Comparison of ENCODE assay signal across 8 mouse cellular contexts in genomic region chr3:41082885-41083789, GRCm38 (mm10). TPM values are rescaled to one million over a fixed set of nuclear protein-coding genes. Genes with fewer than 3 reads are reported as not detected.
DNase-seq lines count a peak whose midpoint lies in the region; ATAC-seq lines count a peak whose summit lies in the region.

TSS of gene Pgrmc2 (minus strand) at chr3:41083046.

- peak; percentile 86 for ATAC-seq in CD4-positive, CD25-positive, alpha-beta regulatory T cell, adult 4 months
- peak; percentile 98 for ATAC-seq in heart, embryonic 14.5 days (ENCODE audit: insufficient number of reproducible peaks, insufficient read depth, low FRiP score, low read depth)
- peak; percentile 96 for ATAC-seq in liver, embryonic 13.5 days (ENCODE audit: low read depth)
- ATAC-seq in stomach, embryonic 16.5 days (ENCODE audit: insufficient read depth, low FRiP score), result peak; percentile 98

- WGBS in heart, embryonic 14.5 days, result under 1% methylated on average over 73 of the region's 95 CpGs
- WGBS in liver, embryonic 13.5 days (ENCODE audit: insufficient replicate concordance), result under 1% methylated on average over 79 of the region's 95 CpGs
- WGBS in stomach, embryonic 16.5 days, result under 1% methylated on average over 95 of the region's 95 CpGs

- H3K36me3 ChIP-seq in heart, embryonic 14.5 days (ENCODE audit: control insufficient read depth, insufficient read depth, low read length), result 0 out of 2 replicates have a peak, but pooled peaks cover 5% of the 10 kb centered on the region
- no peaks in the 10 kb centered on the region for H3K36me3 ChIP-seq in liver, embryonic 13.5 days
- H3K36me3 ChIP-seq in stomach, embryonic 16.5 days (ENCODE audit: control insufficient read depth, insufficient read depth, low read length), result no peaks in the 10 kb centered on the region

- H3K9ac ChIP-seq in heart, embryonic 14.5 days (ENCODE audit: low read length), result peak within 1 kb of the TSS; percentile 94
- peak within 1 kb of the TSS; percentile 96 for H3K9ac ChIP-seq in liver, embryonic 13.5 days
- H3K9ac ChIP-seq in stomach, embryonic 16.5 days (ENCODE audit: low read length), result peak within 1 kb of the TSS; percentile 89

- no peaks in the 10 kb centered on the region for H3K27me3 ChIP-seq in heart, embryonic 14.5 days (ENCODE audit: control insufficient read depth, insufficient read depth, low read length)
- no peaks in the 10 kb centered on the region for H3K27me3 ChIP-seq in liver, embryonic 13.5 days
- no peaks in the 10 kb centered on the region for H3K27me3 ChIP-seq in stomach, embryonic 16.5 days (ENCODE audit: control insufficient read depth, insufficient read depth, low read length)

- H3K9me3 ChIP-seq in heart, embryonic 14.5 days (ENCODE audit: control insufficient read depth, low read length), result no peaks in the 10 kb centered on the region
- no peaks in the 10 kb centered on the region for H3K9me3 ChIP-seq in liver, embryonic 13.5 days (replicated peaks)
- no peaks in the 10 kb centered on the region for H3K9me3 ChIP-seq in stomach, embryonic 16.5 days (replicated peaks; ENCODE audit: control insufficient read depth, low read length)

- peak within 1 kb of the TSS; percentile 94 for H3K4me2 ChIP-seq in heart, embryonic 14.5 days (ENCODE audit: low read length)
- H3K4me2 ChIP-seq in liver, embryonic 13.5 days, result peak within 1 kb of the TSS; percentile 99
- H3K4me2 ChIP-seq in stomach, embryonic 16.5 days (ENCODE audit: low read depth, low read length), result peak within 1 kb of the TSS; percentile 90

- H3K27ac ChIP-seq in heart, embryonic 14.5 days (replicated peaks in 1 of 2; ENCODE audit: control insufficient read depth in 1 of 2, insufficient read depth in 1 of 2, low read depth in 2 of 2, low read length in 2 of 2), result peak within 1 kb of the TSS; percentile 85 to 96
- H3K27ac ChIP-seq in liver, embryonic 13.5 days, result peak within 1 kb of the TSS; percentile 91
- peak within 1 kb of the TSS; percentile 89 for H3K27ac ChIP-seq in stomach, embryonic 16.5 days (ENCODE audit: low read length)

- H3K4me3 ChIP-seq in heart, embryonic 14.5 days (ENCODE audit: control insufficient read depth in 1 of 2, insufficient read depth in 1 of 2, low read depth in 1 of 2, low read length in 2 of 2), result peak within 1 kb of the TSS; percentile 88 to 94
- peak within 1 kb of the TSS; percentile 100 for H3K4me3 ChIP-seq in liver, embryonic 13.5 days (replicated peaks)
- H3K4me3 ChIP-seq in stomach, embryonic 16.5 days (replicated peaks; ENCODE audit: low read length), result peak within 1 kb of the TSS; percentile 91

- H3K4me1 ChIP-seq in heart, embryonic 14.5 days (ENCODE audit: control insufficient read depth in 2 of 2, insufficient read depth in 2 of 2, low read length in 2 of 2), result peaks cover 2 to 21% of the 10 kb centered on the region in 2 experiments; a peak in 3 of 4 replicates
- peaks cover 42% of the 10 kb centered on the region for H3K4me1 ChIP-seq in liver, embryonic 13.5 days (replicated peaks)
- peaks cover 12% of the 10 kb centered on the region for H3K4me1 ChIP-seq in stomach, embryonic 16.5 days (ENCODE audit: control insufficient read depth, insufficient read depth, low read length)

- DNase-seq in c-Kit-negative CD71-positive TER-119-positive erythroid progenitor cells, embryonic 14.5 days (ENCODE audit: low read depth, low spot score), result peak; percentile 97
- peak; percentile 98 for DNase-seq in fibroblast of lung, adult 2 months (ENCODE audit: low read depth)
- peak; percentile 99 for DNase-seq in kidney, postnatal 14 days
- DNase-seq in liver, embryonic 13.5 days, result peak; percentile 97
- DNase-seq in neural tube, embryonic 10.5 days (ENCODE audit: extremely low spot score, low spot score), result peak; percentile 97

RNA-seq across cellular contexts. Expression of gene Pgrmc2, which starts in this region (rescaled TPM):
- 1 to 10 TPM; 3.2 to 4.1 TPM for polyA plus RNA-seq in CD4-positive, CD25-positive, alpha-beta regulatory T cell, adult 4 months (2017; shearing (Covaris generic))
- polyA plus RNA-seq in heart, embryonic 14.5 days (2014; fragmentation: Nextera tagmentation; extraction: Ambion mirVana), result 32.7 and 39.7 TPM in 2 replicates
- 20.1 and 22.2 TPM in 2 replicates for polyA plus RNA-seq in liver, embryonic 13.5 days (2015; fragmentation: Nextera tagmentation; extraction: Ambion mirVana)
- 28.6 and 36.4 TPM in 2 replicates for polyA plus RNA-seq in stomach, embryonic 16.5 days (2015; fragmentation: Nextera tagmentation; extraction: Ambion mirVana)

Comparison
In these comparisons a context has a peak if more than half of its experiments do, and no peak if none do; other contexts are left out.
1. Peak in every context shown above with its lines: DNase-seq, ATAC-seq, H3K4me3 ChIP-seq and H3K27ac ChIP-seq.